Mouse (Mus musculus): ENCODE results near the gene Otulin. TPM values are rescaled to one million over a fixed set of nuclear protein-coding genes. Genes with fewer than 3 reads are reported as not detected.

The Otulin gene
- 29.0 and 34.4 TPM in 2 replicates for polyA plus RNA-seq (2012; rRNA removed)

DNA sequence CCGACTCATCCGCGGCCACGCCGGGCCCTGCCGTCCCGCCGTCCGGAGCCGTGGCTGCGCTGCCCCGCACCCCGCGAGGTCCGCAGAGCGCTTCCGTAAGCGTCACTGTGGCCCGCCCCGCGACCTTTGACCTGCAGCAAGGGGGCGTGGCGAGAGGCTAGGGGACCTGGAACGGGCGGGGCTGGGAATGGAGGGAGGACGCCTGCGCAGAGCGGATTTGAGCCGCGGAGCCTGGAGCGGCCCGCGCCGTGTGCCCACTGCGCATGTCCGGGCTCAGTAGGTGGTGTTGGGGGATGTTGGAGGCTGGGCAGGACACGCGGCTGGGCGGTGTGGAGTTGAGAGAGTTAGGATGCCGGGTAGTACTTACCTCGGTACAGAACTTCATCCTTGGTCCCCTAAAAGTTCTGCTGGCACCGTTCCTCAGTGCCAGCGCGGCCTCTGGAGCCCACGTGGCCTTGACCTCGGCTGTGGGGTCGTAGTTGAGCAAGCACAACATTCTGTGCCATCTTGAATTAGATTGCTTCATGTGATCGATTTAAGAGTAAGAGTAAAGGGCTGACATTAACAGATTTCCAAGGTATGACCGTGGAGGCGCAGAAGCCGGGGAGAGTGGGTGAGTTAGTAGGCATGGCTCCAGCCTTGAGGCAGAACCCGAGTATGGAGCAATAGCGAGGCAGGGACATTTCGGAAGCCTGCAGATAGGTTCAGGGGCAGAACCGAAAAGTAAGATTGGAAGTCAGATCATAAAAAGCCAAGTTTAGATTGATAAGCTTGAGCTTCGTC, at the start of gene Otulin:
Gene Otulin (minus strand): TSS at position 93 of the 783 bp plus-strand sequence.
- peak within 1 kb of the TSS; percentile 34 for H3K27ac ChIP-seq (ENCODE audit: insufficient read depth, low read depth, low read length)
- no peaks in the 10 kb centered on the region for H3K27me3 ChIP-seq (replicated peaks; ENCODE audit: control insufficient read depth, insufficient read depth, low read length)
- WGBS: 6% methylated on average over 56 of the region's 56 CpGs
- peak; percentile 99 for DNase-seq
- H3K4me3 ChIP-seq (ENCODE audit: insufficient read depth, low read depth, low read length): peak within 1 kb of the TSS; percentile 75
- H3K36me3 ChIP-seq (ENCODE audit: control insufficient read depth, insufficient read depth, low read length): no peaks in the 10 kb centered on the region
- TF ChIP-seq POLR2A (IDR thresholded peaks at IDR 0.05; ENCODE audit: low read depth, low read length): peak; percentile 27
- no peak for TF ChIP-seq CTCF (conservative IDR thresholded peaks at IDR 0.05; ENCODE audit: insufficient read depth, insufficient read length, low read depth, low read length)
- H3K4me1 ChIP-seq (ENCODE audit: control insufficient read depth, insufficient read depth, low read length): peaks cover 23% of the 10 kb centered on the region

DNA sequence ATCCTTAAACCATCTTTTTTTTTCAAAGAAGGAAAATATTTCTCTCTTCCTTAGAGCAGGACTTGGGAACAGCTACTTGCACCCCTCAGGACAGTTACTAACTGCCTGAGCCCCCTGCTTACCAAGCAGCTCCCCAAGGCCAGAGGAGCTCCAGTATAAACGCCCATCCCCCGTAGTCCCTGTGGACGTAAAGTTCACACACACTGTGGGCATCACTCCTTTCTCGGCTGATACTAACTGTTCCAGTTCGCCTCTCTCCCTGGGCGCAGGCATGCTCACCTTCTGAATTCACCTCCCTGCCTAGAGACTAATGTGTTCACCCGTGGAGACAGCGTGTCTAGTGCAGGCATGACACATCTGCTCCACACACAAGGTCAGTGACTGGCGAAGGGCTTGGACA, 48.0 kb upstream of the Otulin start:
- H3K36me3 ChIP-seq (ENCODE audit: control insufficient read depth, insufficient read depth, low read length): no peaks in the 10 kb centered on the region
- H3K4me1 ChIP-seq (ENCODE audit: control insufficient read depth, insufficient read depth, low read length): peaks cover 3% of the 10 kb centered on the region; the same call in 1 of the 2 replicates
- 81% methylated on average over 9 of the region's 9 CpGs for WGBS
- no peak overlapping the region for H3K4me3 ChIP-seq (ENCODE audit: insufficient read depth, low read depth, low read length)
- DNase-seq: no peak
- no peak overlapping the region for H3K27ac ChIP-seq (ENCODE audit: insufficient read depth, low read depth, low read length)
- H3K27me3 ChIP-seq (replicated peaks; ENCODE audit: control insufficient read depth, insufficient read depth, low read length): no peaks in the 10 kb centered on the region
- no peak for TF ChIP-seq POLR2A (IDR thresholded peaks at IDR 0.05; ENCODE audit: low read depth, low read length)
- no peak for TF ChIP-seq CTCF (conservative IDR thresholded peaks at IDR 0.05; ENCODE audit: insufficient read depth, insufficient read length, low read depth, low read length)

DNA sequence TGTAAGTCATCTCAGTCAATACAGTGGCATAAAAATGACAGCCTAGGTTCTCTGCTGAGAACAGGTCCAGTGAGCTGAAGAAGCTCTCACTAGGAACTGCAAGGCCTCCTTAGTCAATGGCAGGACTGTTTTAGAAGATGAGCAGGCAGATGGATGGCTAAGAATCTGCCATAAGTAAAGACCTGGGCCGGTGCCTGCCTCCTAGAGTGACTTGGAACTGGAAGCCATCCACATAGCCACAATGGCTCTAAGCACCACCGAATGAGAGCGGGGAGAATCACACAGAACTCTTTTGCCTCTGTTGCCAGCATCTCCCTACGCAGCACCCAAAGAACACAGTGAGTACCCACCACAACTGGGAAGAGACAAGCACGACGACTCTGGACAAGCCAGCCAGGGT, 47.3 kb upstream of the Otulin start:
- Histone ChIP-seq H3K27ac (ENCODE audit: insufficient read depth, low read depth, low read length) (no peak overlapping the region), H3K4me1 (ENCODE audit: control insufficient read depth, insufficient read depth, low read length) (peaks cover 3% of the 10 kb centered on the region; the same call in 1 of the 2 replicates), H3K36me3 (ENCODE audit: control insufficient read depth, insufficient read depth, low read length) (no peaks in the 10 kb centered on the region), H3K4me3 (ENCODE audit: insufficient read depth, low read depth, low read length) (no peak overlapping the region), H3K27me3 (replicated peaks; ENCODE audit: control insufficient read depth, insufficient read depth, low read length) (no peaks in the 10 kb centered on the region)
- no peak for DNase-seq
- TF ChIP-seq POLR2A (IDR thresholded peaks at IDR 0.05; ENCODE audit: low read depth, low read length) (no peak), CTCF (conservative IDR thresholded peaks at IDR 0.05; ENCODE audit: insufficient read depth, insufficient read length, low read depth, low read length) (no peak)
- 90% methylated on average over 6 of the region's 6 CpGs for WGBS

DNA sequence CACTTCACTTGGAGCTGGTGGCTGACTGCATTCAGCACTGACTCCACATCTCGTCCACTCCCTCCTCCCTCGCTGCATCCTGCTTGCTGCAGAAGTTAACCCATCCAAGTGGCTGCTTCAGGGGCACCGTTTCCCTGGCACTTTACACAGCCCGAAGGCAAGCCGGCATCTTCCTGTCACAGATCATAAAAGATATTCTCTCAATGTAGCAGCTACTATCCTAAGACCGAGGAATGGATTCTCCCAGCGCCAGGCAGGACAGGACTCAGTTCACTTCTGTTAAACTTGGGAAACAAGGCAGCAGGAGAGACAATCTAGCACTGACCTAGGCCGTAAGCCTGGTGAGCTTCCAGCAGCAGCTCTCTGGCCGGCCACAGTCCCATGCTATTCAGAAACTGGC, 45.7 kb upstream of the Otulin start:
- 54% methylated on average over 9 of the region's 9 CpGs for WGBS
- Histone ChIP-seq H3K36me3 (ENCODE audit: control insufficient read depth, insufficient read depth, low read length) (no peaks in the 10 kb centered on the region), H3K27ac (ENCODE audit: insufficient read depth, low read depth, low read length) (no peak overlapping the region), H3K4me1 (ENCODE audit: control insufficient read depth, insufficient read depth, low read length) (no peaks in the 10 kb centered on the region), H3K4me3 (ENCODE audit: insufficient read depth, low read depth, low read length) (no peak overlapping the region), H3K27me3 (replicated peaks; ENCODE audit: control insufficient read depth, insufficient read depth, low read length) (no peaks in the 10 kb centered on the region)
- no peak for DNase-seq
- TF ChIP-seq CTCF (conservative IDR thresholded peaks at IDR 0.05; ENCODE audit: insufficient read depth, insufficient read length, low read depth, low read length): no peak
- TF ChIP-seq POLR2A (IDR thresholded peaks at IDR 0.05; ENCODE audit: low read depth, low read length): no peak

DNA sequence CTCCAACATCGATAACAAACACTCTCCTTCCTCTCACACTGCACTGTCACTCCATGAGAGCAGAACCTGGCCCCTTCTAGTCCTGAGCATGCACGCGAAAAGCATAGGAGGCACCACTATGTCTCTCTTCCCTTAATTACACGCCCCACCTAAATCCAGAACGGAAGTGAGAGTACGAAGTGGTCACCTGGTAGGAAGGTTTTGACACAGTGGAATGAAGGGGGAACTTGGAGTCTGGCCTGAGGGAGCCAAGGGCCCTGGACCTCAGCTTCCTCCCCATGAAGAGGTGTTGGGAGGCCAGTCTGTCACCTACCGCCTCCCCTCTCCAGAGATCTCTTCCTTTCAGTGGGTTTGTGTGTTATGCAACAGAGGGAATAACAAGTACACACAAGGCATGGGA, 44.6 kb upstream of the Otulin start:
- Histone ChIP-seq H3K36me3 (ENCODE audit: control insufficient read depth, insufficient read depth, low read length) (no peaks in the 10 kb centered on the region), H3K4me3 (ENCODE audit: insufficient read depth, low read depth, low read length) (no peak overlapping the region), H3K4me1 (ENCODE audit: control insufficient read depth, insufficient read depth, low read length) (no peaks in the 10 kb centered on the region), H3K27ac (ENCODE audit: insufficient read depth, low read depth, low read length) (no peak overlapping the region), H3K27me3 (replicated peaks; ENCODE audit: control insufficient read depth, insufficient read depth, low read length) (no peaks in the 10 kb centered on the region)
- DNase-seq: no peak
- TF ChIP-seq CTCF (conservative IDR thresholded peaks at IDR 0.05; ENCODE audit: insufficient read depth, insufficient read length, low read depth, low read length): no peak
- TF ChIP-seq POLR2A (IDR thresholded peaks at IDR 0.05; ENCODE audit: low read depth, low read length): no peak
- 85% methylated on average over 7 of the region's 7 CpGs for WGBS

DNA sequence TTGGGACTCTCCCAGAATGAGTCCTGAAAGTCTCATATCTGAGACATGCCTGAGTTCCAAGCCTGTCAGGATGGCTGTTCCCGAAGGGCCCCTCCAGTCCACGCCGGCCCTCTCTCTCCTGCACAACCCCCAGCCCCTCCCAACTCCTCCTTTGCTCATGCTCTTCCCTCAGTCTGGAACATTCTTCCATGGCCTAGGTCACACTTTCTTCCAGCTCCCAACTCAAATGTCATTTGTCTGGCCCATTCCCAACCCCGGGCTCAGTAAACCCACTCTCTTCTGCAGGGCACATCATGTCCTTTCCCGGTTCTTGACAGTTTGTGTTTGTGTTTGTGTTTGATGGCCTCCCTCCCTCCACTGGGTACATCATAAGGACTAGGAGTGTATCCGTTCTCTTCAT, 43.5 kb upstream of the Otulin start:
- Histone ChIP-seq H3K4me1 (ENCODE audit: control insufficient read depth, insufficient read depth, low read length) (no peaks in the 10 kb centered on the region), H3K27ac (ENCODE audit: insufficient read depth, low read depth, low read length) (no peak overlapping the region), H3K4me3 (ENCODE audit: insufficient read depth, low read depth, low read length) (no peak overlapping the region), H3K27me3 (replicated peaks; ENCODE audit: control insufficient read depth, insufficient read depth, low read length) (no peaks in the 10 kb centered on the region), H3K36me3 (ENCODE audit: control insufficient read depth, insufficient read depth, low read length) (no peaks in the 10 kb centered on the region)
- no peak for DNase-seq
- WGBS: 77% methylated on average over 6 of the region's 6 CpGs
- no peak for TF ChIP-seq CTCF (conservative IDR thresholded peaks at IDR 0.05; ENCODE audit: insufficient read depth, insufficient read length, low read depth, low read length)
- TF ChIP-seq POLR2A (IDR thresholded peaks at IDR 0.05; ENCODE audit: low read depth, low read length): no peak

DNA sequence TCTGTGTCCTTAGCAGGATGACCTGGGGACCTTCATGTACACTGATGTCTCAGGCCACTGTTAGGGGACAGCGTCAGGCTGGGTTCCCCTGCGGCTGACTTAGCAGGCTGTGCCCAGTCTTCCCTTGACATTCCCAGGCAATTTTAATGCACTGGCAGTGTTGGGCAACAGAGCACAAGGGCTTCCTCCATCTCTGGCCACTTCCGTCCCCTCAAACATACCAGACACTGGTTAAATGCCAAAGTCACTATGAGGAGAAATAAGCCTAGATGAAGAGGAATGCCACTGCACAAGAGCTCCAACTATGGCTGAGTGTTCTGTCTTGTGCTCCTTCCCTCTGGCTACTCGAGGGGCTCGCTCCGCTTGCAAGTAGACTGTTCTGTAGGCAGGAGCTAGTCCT, 42.7 kb upstream of the Otulin start:
- 90% methylated on average over 6 of the region's 6 CpGs for WGBS
- no peak for DNase-seq

More for the DNA sequence above, 42.7 kb upstream of the Otulin start:
- Histone ChIP-seq H3K27ac (ENCODE audit: insufficient read depth, low read depth, low read length) (no peak overlapping the region), H3K27me3 (replicated peaks; ENCODE audit: control insufficient read depth, insufficient read depth, low read length) (no peaks in the 10 kb centered on the region), H3K4me1 (ENCODE audit: control insufficient read depth, insufficient read depth, low read length) (no peaks in the 10 kb centered on the region), H3K4me3 (ENCODE audit: insufficient read depth, low read depth, low read length) (no peak overlapping the region), H3K36me3 (ENCODE audit: control insufficient read depth, insufficient read depth, low read length) (no peaks in the 10 kb centered on the region)
- TF ChIP-seq CTCF (conservative IDR thresholded peaks at IDR 0.05; ENCODE audit: insufficient read depth, insufficient read length, low read depth, low read length): no peak
- TF ChIP-seq POLR2A (IDR thresholded peaks at IDR 0.05; ENCODE audit: low read depth, low read length): no peak

All from kidney, adult 2 months (tissue).